Mouse (Mus musculus): ENCODE data around the gene Abcc10.

Abcc10 gene

DNA sequence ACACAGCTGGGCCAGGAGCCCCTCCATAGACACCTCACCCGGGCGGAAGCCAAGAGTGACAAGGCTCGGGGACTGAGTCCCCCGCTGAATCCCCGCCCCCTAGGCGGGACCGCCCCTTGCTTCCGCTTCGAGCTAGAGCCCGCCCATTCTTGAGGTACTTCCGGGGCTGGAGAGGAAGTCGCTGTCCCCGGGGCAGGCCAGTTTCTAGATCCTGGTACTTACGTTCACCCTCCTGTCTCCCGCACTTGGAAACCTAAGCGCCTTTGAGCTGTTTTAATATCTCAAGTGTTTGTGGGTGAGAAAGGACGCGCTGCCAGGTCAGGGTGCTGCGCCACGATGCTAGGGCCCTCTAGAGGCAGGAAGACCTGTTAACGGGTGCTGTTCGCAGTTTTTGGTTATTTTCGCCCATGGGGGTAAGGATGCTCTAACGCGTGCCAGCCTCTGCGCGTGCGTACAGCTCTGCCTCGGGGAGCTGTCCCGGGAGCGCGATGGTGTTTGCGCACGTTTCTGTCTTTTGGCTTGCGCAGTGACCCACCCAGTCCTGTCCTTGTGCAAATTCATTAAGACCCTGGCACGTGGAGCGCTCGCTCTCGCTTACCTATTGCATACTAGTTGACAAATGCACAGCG, at the start of gene Abcc10:
TSS of gene Abcc10 (minus strand) at position 447 of the 629 bp plus-strand sequence.
- DNase-seq: peak; percentile 97

GRCm38 (mm10) chr17:46371783-46372182, 43.6 kb upstream of the Abcc10 start:
- peak; percentile 61 for DNase-seq

GRCm38 (mm10) chr17:46351026-46351700, 23.0 kb upstream of the Abcc10 start:
- DNase-seq: peak; percentile 84

DNA sequence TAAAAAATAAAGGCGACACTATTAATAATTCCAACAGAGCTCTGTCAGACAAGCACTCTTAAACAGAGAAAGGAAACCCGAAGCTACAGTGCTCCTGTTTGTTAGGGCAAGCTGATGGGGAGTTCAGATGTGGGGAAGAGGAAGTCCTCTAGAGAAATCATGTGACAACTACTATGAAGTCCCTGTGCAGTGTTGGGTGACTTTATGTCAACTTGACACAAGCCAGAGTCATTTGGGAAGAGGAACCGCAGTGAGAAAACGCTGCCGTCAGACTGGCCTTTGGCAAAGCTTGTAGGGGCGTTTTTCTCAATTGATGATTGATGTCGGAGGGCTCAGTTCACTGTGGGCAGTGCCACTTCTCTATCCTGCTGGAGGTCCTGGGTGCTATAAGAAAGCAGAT, 13.1 kb upstream of the Abcc10 start:
- DNase-seq: no peak

GRCm38 (mm10) chr17:46336475-46336874, 8.3 kb upstream of the Abcc10 start:
- peak; percentile 30 for DNase-seq

- no peak for DNase-seq
Measured at GRCm38 (mm10) chr17:46328723-46329122, 571 bp upstream of the Abcc10 start.

DNA sequence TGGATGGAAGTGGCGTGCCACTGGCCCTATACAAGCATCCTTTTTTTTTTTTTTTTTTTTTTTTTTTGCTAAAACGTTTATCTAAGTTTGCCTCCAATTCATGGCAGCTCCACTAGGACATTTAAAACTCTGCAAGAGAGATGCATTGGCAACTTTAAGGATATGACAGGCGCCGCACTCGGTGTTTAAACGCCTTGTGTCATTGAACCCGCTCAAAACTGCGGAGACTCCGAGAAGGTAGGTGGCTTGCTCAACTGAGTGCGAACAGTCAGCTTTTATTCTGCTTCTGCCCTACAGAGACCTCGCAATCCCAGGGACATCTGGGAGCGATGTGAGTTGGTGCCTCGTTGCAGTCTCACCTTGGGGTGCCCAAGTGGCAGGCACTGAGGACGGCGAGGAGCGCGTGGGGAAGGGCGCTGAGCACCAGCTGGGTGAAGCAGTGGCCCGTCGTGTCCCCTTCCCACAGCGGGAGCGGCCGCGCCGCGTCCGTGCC, 693 bp downstream of the Abcc10 start:
- DNase-seq: no peak

- DNase-seq: peak; percentile 35
Measured at GRCm38 (mm10) chr17:46322046-46322823, 5.9 kb downstream of the Abcc10 start.

DNA sequence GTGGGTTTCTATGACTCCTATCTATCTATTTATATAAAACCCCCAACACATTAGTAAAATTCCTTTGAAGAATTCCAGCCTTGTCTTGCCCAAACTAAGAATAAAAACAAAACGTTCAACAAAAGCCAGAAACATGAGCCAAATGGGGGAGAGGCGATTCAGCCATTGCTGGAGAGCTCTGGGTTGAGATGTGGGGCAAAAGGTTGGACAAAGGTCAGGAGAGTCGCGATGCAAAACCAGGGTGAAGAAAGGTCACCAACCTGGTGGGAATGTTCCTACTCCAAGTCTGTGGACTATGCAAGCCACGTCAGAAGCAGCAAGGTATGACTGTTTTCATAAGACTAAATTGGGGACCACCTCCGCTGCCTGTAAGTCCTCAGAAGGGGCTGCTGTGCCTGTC, 7.7 kb downstream of the Abcc10 start:
- peak; percentile 43 for DNase-seq

- DNase-seq: no peak
Measured at GRCm38 (mm10) chr17:46315813-46316212, 12.3 kb downstream of the Abcc10 start.

DNA sequence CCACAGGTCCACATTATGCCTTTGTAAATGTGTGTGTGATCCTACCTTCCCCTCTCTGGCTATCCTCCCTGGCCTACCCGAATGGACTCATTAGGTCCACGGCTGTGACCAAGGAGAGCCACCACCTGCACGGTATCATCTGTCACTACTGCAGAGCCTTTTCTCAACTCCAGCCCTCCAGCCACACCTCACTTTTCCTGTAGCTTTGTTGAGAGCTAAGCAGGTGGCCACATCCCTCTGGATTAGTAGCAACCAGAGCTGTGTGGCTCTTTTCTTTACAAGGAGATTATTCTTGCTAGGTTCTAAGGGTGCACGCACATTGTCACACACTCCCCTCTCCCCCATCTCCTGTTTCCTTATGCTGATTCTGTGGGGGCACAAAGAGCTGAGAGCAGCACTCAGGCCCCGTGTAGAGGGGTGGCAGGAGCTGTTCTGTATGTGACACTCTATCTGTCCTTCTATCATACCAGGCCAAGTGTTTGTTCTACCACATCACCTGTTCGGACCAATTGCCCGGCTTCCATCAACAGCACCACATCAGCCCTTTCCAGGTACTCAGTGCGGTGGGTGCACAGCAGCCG, 14.9 kb downstream of the Abcc10 start:
- DNase-seq: no peak

DNA sequence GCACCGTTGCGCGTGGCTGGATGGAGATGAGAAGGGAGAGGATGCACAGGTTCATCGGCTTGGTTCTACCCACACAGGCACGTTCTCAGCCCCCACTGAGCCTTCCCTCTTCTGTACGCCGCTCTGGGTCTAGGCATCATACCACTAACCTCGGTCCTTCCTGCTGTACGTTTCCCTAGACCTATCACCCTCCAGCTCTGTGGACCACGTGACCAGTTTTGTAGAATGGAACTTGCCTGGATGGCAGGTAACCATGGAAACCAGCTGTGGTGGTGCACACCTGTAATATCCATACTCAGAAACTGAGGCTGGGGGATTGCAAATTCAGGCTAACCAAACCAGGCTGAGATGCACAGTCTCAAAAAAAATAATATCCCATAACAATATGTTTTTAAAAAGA, 17.6 kb downstream of the Abcc10 start:
- DNase-seq: no peak

GRCm38 (mm10) chr17:46309835-46310234, 18.3 kb downstream of the Abcc10 start:
- no peak for DNase-seq

GRCm38 (mm10) chr17:46306956-46307355, 21.2 kb downstream of the Abcc10 start:
- DNase-seq: no peak

GRCm38 (mm10) chr17:46304184-46304583, 24.0 kb downstream of the Abcc10 start:
- DNase-seq: no peak

DNA sequence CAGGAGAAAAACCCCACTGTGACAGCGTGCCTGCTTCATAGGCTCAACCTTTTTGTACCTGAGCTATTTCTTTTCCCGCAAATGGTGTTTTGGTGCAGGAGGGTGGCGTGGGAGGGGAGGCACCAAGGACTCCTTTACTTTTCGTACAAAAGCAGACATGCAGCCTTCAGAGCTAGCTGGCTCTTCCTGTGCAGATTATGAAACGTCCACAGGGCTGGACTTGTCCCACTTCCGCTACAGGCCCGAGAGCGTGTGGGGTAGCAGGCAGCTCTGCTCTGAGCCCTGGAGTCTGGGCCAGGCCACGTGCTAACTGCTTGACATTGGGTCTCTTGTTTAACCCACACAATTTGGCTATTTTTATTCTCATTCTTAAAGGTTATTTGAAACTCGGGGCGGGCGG, 26.3 kb downstream of the Abcc10 start:
- peak; percentile 16 for DNase-seq

DNA sequence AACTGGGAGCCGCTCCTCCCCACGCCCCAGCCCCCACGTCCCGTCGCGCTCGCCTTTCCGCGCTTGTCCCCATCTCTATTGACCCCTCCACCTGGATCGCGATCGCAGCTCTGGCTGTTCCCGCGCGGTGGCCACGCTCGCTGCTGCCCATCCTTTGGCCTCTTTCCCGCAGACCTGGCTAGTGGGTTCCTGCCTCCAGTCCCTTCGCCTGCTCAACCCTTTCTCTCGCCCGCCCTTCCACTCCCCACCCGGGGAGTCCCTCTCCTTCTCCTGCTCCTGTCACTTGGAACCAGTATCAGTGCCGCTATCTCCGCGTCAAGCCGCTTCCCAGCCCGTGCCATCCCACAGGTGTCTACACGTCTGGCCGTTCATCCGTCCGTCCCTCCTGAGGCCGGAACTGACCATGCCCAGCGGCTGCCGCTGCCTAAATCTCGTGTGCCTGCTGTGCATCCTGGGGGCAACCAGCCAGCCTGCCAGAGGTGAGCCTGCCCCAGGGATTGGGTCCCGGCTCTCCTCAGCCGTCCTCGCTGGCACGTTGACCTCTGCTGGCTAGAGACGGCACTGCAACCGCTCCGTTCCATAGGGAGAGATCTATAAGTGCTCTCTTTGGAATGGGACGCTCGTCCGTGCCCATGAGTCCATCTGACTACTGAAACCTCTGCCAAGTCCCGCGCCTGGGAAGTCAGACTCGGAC, 29.8 kb downstream of the Abcc10 start:
- peak; percentile 83 for DNase-seq

GRCm38 (mm10) chr17:46297364-46298219, 30.6 kb downstream of the Abcc10 start, which contains the start of gene Dlk2:
Gene Dlk2 (plus strand): TSS chr17:46297421.
- no peak for DNase-seq

- no peak for DNase-seq
Measured at GRCm38 (mm10) chr17:46297028-46297363, 31.2 kb downstream of the Abcc10 start.

DNA sequence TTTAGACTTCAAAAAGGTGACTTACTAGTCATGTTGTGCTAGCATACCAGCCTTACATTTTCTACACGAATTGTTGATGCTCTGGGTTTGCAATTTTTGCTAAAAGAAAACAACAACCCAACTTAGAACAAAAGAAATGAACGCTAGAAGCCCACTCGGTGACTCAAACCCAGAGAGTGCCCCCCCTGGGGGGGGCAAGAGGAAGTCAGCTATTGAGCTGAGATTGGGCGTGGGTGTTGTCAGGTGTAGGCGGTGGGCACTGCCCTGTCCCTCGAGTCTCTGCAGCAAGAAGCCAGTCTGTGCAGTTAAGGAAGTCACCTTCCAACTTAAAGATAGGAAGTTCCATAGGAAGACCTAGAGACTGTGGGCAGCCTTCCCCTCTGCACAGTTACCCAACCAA, 31.6 kb downstream of the Abcc10 start:
- DNase-seq: no peak

DNA sequence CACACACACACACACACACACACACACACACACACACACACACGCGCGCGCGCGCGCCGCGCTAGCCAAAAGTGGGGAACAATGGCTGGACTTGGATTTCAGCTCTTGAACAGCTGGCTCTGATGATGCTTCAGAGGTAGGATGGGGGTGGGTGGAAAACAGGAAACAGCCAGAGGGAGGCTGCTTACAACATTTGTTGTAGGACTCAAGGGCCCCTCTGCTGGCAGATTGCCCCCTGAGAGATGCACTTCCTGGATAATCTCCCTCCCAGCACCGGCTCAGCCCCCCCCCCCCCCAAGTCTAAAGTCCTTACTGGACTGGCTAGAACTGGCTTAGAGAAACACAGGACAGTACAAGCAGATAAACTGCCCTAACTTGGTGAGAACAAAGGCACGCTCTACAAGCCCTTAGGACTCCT, 40.5 kb downstream of the Abcc10 start:
- DNase-seq: peak; percentile 70

GRCm38 (mm10) chr17:46285407-46285806, 42.7 kb downstream of the Abcc10 start:
- DNase-seq: no peak

Data from kidney, adult 9 months (tissue).